Mouse (Mus musculus) layer of hippocampus, postnatal 25 days (tissue): ENCODE data around the gene Snx33. TPM values are rescaled to one million over a fixed set of nuclear protein-coding genes. Genes with fewer than 3 reads are reported as not detected.
"Not testable (repeated sequence)": the region's sequence is repeated elsewhere in the genome, so short reads cannot be mapped to it uniquely, and the experiment has no call there.

Experiments
- DNase-seq, 2 experiments: peaks; one replicate each; pipeline ENCODE4 v3.0.0; 2022; ENCODE audit warnings: mixed read lengths in 2 of 2, low spot score in 1 of 2; ENCODE audit errors: extremely low spot score in 1 of 2
- total RNA-seq, 2 experiments: library from RNA; stranded (reverse); gene quantifications; 2 replicates each; pipeline ENCODE4 v1.2.3; 2021

Snx33 gene
- 1 to 10 TPM; 8.1 to 8.4 TPM for total RNA-seq

- peak; percentile 82 to 91 for DNase-seq
Measured at GRCm38 (mm10) chr9:56928041-56928811, at the start of gene Snx33. Snx33 (minus strand) TSS chr9:56928371.

GRCm38 (mm10) chr9:56975199-56975598 lies 47.0 kb upstream of the Snx33 start:
- DNase-seq, result no peak

GRCm38 (mm10) chr9:56973960-56974524 lies 45.9 kb upstream of the Snx33 start:
- no peak for DNase-seq

GRCm38 (mm10) chr9:56970158-56970557 lies 42.0 kb upstream of the Snx33 start:
- no peak for DNase-seq

- DNase-seq, result no peak
Measured at GRCm38 (mm10) chr9:56961591-56961990, 33.4 kb upstream of the Snx33 start.

GRCm38 (mm10) chr9:56958689-56959088 lies 30.5 kb upstream of the Snx33 start:
- no peak for DNase-seq

- no peak for DNase-seq
Measured at GRCm38 (mm10) chr9:56956966-56957675, 28.9 kb upstream of the Snx33 start.

GRCm38 (mm10) chr9:56953562-56953961 lies 25.4 kb upstream of the Snx33 start:
- DNase-seq, result no peak

- DNase-seq, result peak; percentile 83 to 85
Measured at GRCm38 (mm10) chr9:56950414-56951400, 22.5 kb upstream of the Snx33 start, which contains the start of gene Snupn. Snupn (plus strand) TSS chr9:56950878.

- no peak for DNase-seq
Measured at GRCm38 (mm10) chr9:56949767-56950166, 21.6 kb upstream of the Snx33 start.

- not testable (repeated sequence) for DNase-seq
Measured at GRCm38 (mm10) chr9:56948699-56949098, 20.5 kb upstream of the Snx33 start.

- DNase-seq, result not testable (repeated sequence)
Measured at GRCm38 (mm10) chr9:56947481-56947880, 19.3 kb upstream of the Snx33 start.

GRCm38 (mm10) chr9:56938374-56938773 lies 10.2 kb upstream of the Snx33 start:
- DNase-seq, result no peak

- DNase-seq, result peak; percentile 68 to 84
Measured at GRCm38 (mm10) chr9:56937223-56938160, 9.3 kb upstream of the Snx33 start, which contains the start of gene Imp3. Imp3 (plus strand) TSS chr9:56937475.

- DNase-seq, result no peak
Measured at GRCm38 (mm10) chr9:56936861-56937222, 8.7 kb upstream of the Snx33 start.

- no peak for DNase-seq
Measured at GRCm38 (mm10) chr9:56930556-56930955, 2.4 kb upstream of the Snx33 start.

GRCm38 (mm10) chr9:56929496-56929895 lies 1.3 kb upstream of the Snx33 start:
- DNase-seq, result no peak

GRCm38 (mm10) chr9:56927191-56928012 lies 769 bp downstream of the Snx33 start:
- DNase-seq, result no peak
